20 mouse cellular contexts compared by ENCODE assay signal in genomic region chr1:183803826-183804225, GRCm38 (mm10).
DNase-seq lines count a peak whose midpoint lies in the region; ATAC-seq and TF ChIP-seq lines count a peak whose summit lies in the region.
"Had no signal": no experiment of that assay in that cellular context is flagged by ENCODE, and none has a peak within 500 bp of the region (broad histone marks: within the 10 kb centered on the region; RNA-seq: fewer than 3 reads in every experiment).

No protein-coding gene starts in this region.

- 90% methylated on average over 1 of the region's 1 CpGs for WGBS in forebrain, embryonic 15.5 days
- 81% methylated on average over 1 of the region's 1 CpGs for WGBS in hindbrain, embryonic 16.5 days
- 82% methylated on average over 1 of the region's 1 CpGs for WGBS in forebrain, embryonic 11.5 days

- no peak overlapping the region for H3K4me3 ChIP-seq in gastrocnemius, adult 2 months
- H3K4me3 ChIP-seq in CH12.LX (replicated peaks in 1 of 3; ENCODE audit: low read depth in 2 of 3, low read length in 2 of 3, poor library complexity in 1 of 3): no peak overlapping the region
- no peak overlapping the region for H3K4me3 ChIP-seq in myocyte
- no peak overlapping the region for H3K4me3 ChIP-seq in forebrain, embryonic 15.5 days
- no peak overlapping the region for H3K4me3 ChIP-seq in hindbrain, embryonic 16.5 days (ENCODE audit: low read length)
- no peak overlapping the region for H3K4me3 ChIP-seq in forebrain, embryonic 11.5 days (ENCODE audit: low read depth, low read length)
- H3K4me3 ChIP-seq: embryonic facial prominence, embryonic 13.5 days; heart, embryonic 10.5 days; kidney, embryonic 15.5 days; lung, embryonic 15.5 days had no signal

- no peak for TF ChIP-seq CTCF in gastrocnemius, adult 2 months (IDR thresholded peaks at IDR 0.05)
- TF ChIP-seq CTCF in CH12.LX (conservative IDR thresholded peaks at IDR 0.05 in 1 of 2, IDR thresholded peaks at IDR 0.05 in 1 of 2; ENCODE audit: low read depth in 2 of 2, low read length in 2 of 2): no peak

- H3K36me3 ChIP-seq in CH12.LX (replicated peaks in 1 of 2; ENCODE audit: control insufficient read depth in 1 of 2, insufficient read depth in 1 of 2, low read length in 1 of 2) (no peaks in the 10 kb centered on the region), myocyte (ENCODE audit: control insufficient read depth, insufficient read depth) (no peaks in the 10 kb centered on the region)
- H3K36me3 ChIP-seq in forebrain, embryonic 15.5 days: no peaks in the 10 kb centered on the region
- no peaks in the 10 kb centered on the region for H3K36me3 ChIP-seq in hindbrain, embryonic 16.5 days (ENCODE audit: control insufficient read depth, insufficient read depth, low read length)
- no peaks in the 10 kb centered on the region for H3K36me3 ChIP-seq in forebrain, embryonic 11.5 days (ENCODE audit: control insufficient read depth, insufficient read depth, low read length)
- H3K36me3 ChIP-seq: embryonic facial prominence, embryonic 13.5 days; heart, embryonic 10.5 days; kidney, embryonic 15.5 days; lung, embryonic 15.5 days had no signal

- TF ChIP-seq RAD21 in CH12.LX (IDR thresholded peaks at IDR 0.05; ENCODE audit: low read depth, low read length): no peak

- no peak overlapping the region for H3ac ChIP-seq in myocyte (ENCODE audit: control insufficient read depth, insufficient read length)

- intact Hi-C loops in gastrocnemius, adult 2 months (cut with DNase I): no loop called here
- intact Hi-C loops in gastrocnemius, postnatal 14 days (cut with DNase I; ENCODE audit: low total_unique reads): no loop called here

- no peak for ATAC-seq in forebrain, embryonic 15.5 days (replicated peaks)
- ATAC-seq in hindbrain, embryonic 16.5 days: no peak
- no peak for ATAC-seq in forebrain, embryonic 11.5 days (replicated peaks; ENCODE audit: low FRiP score)
- ATAC-seq: intestine, embryonic 16.5 days; midbrain, embryonic 16.5 days had no signal

- H3K9ac ChIP-seq in CH12.LX (ENCODE audit: insufficient read depth, low read depth): no peak overlapping the region
- no peak overlapping the region for H3K9ac ChIP-seq in forebrain, embryonic 15.5 days (replicated peaks)
- no peak overlapping the region for H3K9ac ChIP-seq in hindbrain, embryonic 16.5 days (ENCODE audit: low read depth, low read length)
- no peak overlapping the region for H3K9ac ChIP-seq in forebrain, embryonic 11.5 days (ENCODE audit: low read length)
- H3K9ac ChIP-seq: embryonic facial prominence, embryonic 13.5 days; hindbrain, embryonic 14.5 days; kidney, embryonic 15.5 days; liver, embryonic 14.5 days; lung, embryonic 15.5 days had no signal

- H3K79me2 ChIP-seq in CH12.LX (replicated peaks; ENCODE audit: control insufficient read depth, extremely low read depth, insufficient read depth, poor library complexity, severe bottlenecking) (no peaks in the 10 kb centered on the region), myocyte (ENCODE audit: control insufficient read depth, insufficient read depth) (no peaks in the 10 kb centered on the region)

- no peak for DNase-seq in gastrocnemius, adult 2 months
- no peak for DNase-seq in gastrocnemius, postnatal 14 days
- DNase-seq in CH12.LX (ENCODE audit: extremely low read depth): peak; percentile 35
- peak; percentile 34 for DNase-seq in fibroblast of lung, adult 2 months (ENCODE audit: low read depth)
- DNase-seq in forebrain, embryonic 11.5 days (ENCODE audit: low spot score): no peak
- DNase-seq: adrenal gland, adult 8-10 months; cerebellum, postnatal 10 days; right cerebral cortex, adult 18-20 months; thymus, postnatal 36 days had no signal

- H3K27me3 ChIP-seq in CH12.LX (replicated peaks) (peaks cover 6% of the 10 kb centered on the region), myocyte (ENCODE audit: control insufficient read depth, insufficient read depth, insufficient read length) (no peaks in the 10 kb centered on the region)
- H3K27me3 ChIP-seq in forebrain, embryonic 15.5 days: no peaks in the 10 kb centered on the region
- H3K27me3 ChIP-seq in hindbrain, embryonic 16.5 days (replicated peaks; ENCODE audit: control insufficient read depth, insufficient read depth, low read length): no peaks in the 10 kb centered on the region
- no peaks in the 10 kb centered on the region for H3K27me3 ChIP-seq in forebrain, embryonic 11.5 days (ENCODE audit: control insufficient read depth, insufficient read depth, low read length)
- H3K27me3 ChIP-seq: embryonic facial prominence, embryonic 13.5 days; kidney, embryonic 15.5 days; lung, embryonic 15.5 days had no signal

- H3K4me1 ChIP-seq in CH12.LX (ENCODE audit: control insufficient read depth in 1 of 2, insufficient read depth in 2 of 2): peaks cover 0 to 42% of the 10 kb centered on the region in 2 experiments; a peak in 3 of 4 replicates
- no peaks in the 10 kb centered on the region for H3K4me1 ChIP-seq in forebrain, embryonic 15.5 days
- H3K4me1 ChIP-seq in hindbrain, embryonic 16.5 days (ENCODE audit: control insufficient read depth, insufficient read depth, low read depth, low read length): no peaks in the 10 kb centered on the region
- no peaks in the 10 kb centered on the region for H3K4me1 ChIP-seq in forebrain, embryonic 11.5 days (replicated peaks; ENCODE audit: control insufficient read depth, insufficient read depth, low read length)
- H3K4me1 ChIP-seq: heart, embryonic 10.5 days; kidney, embryonic 15.5 days; lung, embryonic 15.5 days had no signal

- H3K27ac ChIP-seq in gastrocnemius, adult 2 months: peak overlapping the region; percentile 76
- H3K27ac ChIP-seq in CH12.LX (ENCODE audit: insufficient read depth, low read depth): no peak overlapping the region
- no peak overlapping the region for H3K27ac ChIP-seq in forebrain, embryonic 15.5 days (replicated peaks)
- no peak overlapping the region for H3K27ac ChIP-seq in hindbrain, embryonic 16.5 days (ENCODE audit: low read depth, low read length)
- H3K27ac ChIP-seq in forebrain, embryonic 11.5 days (ENCODE audit: low read depth, low read length): no peak overlapping the region
- H3K27ac ChIP-seq: embryonic facial prominence, embryonic 13.5 days; heart, embryonic 10.5 days; hindbrain, embryonic 14.5 days; kidney, embryonic 15.5 days; liver, embryonic 14.5 days; lung, embryonic 15.5 days had no signal

- H3K4me2 ChIP-seq in CH12.LX (ENCODE audit: insufficient read depth, low read depth, poor library complexity, severe bottlenecking) (0 out of 2 replicates have a peak overlapping the region, but pooled peaks have one; percentile 13), myocyte (ENCODE audit: low read depth) (peak overlapping the region; percentile 64)
- no peak overlapping the region for H3K4me2 ChIP-seq in forebrain, embryonic 15.5 days (replicated peaks)
- H3K4me2 ChIP-seq in hindbrain, embryonic 16.5 days (ENCODE audit: low read length): no peak overlapping the region
- H3K4me2 ChIP-seq in forebrain, embryonic 11.5 days (ENCODE audit: low read depth, low read length, severe bottlenecking): no peak overlapping the region
- H3K4me2 ChIP-seq: embryonic facial prominence, embryonic 13.5 days; hindbrain, embryonic 14.5 days; kidney, embryonic 15.5 days; lung, embryonic 15.5 days had no signal

- TF ChIP-seq EP300 in CH12.LX (IDR thresholded peaks at IDR 0.05; ENCODE audit: low read length): no peak

- TF ChIP-seq POLR2A in CH12.LX (IDR thresholded peaks at IDR 0.05; ENCODE audit: low read depth, low read length): no peak
- no peak for TF ChIP-seq POLR2A in myocyte (IDR thresholded peaks at IDR 0.05; ENCODE audit: insufficient read length, low read depth)

- dilution Hi-C loops in CH12.LX (cut with MboI; ENCODE audit: extremely low pct_ligation_motif_present, extremely low pct_unique_long_range_greater_than_20kb, low sequenced_read_pairs): no loop called here

- H3K9me3 ChIP-seq in CH12.LX (replicated peaks; ENCODE audit: low read length): no peaks in the 10 kb centered on the region
- H3K9me3 ChIP-seq in forebrain, embryonic 15.5 days: no peaks in the 10 kb centered on the region
- no peaks in the 10 kb centered on the region for H3K9me3 ChIP-seq in hindbrain, embryonic 16.5 days (ENCODE audit: control insufficient read depth, low read length)
- no peaks in the 10 kb centered on the region for H3K9me3 ChIP-seq in forebrain, embryonic 11.5 days (ENCODE audit: control insufficient read depth, low read length)
- H3K9me3 ChIP-seq: embryonic facial prominence, embryonic 13.5 days; heart, embryonic 10.5 days; kidney, embryonic 15.5 days; lung, embryonic 15.5 days had no signal

- in situ Hi-C loops in CH12.LX (cut with MboI; ENCODE audit: low pct_ligation_motif_present, low pct_unique_long_range_greater_than_20kb, low sequenced_read_pairs): no loop called here

TF ChIP-seq in CH12.LX, 34 proteins besides CTCF, POLR2A, EP300 and RAD21 (continues in another document):
- no peak for TF ChIP-seq ZC3H11A (IDR thresholded peaks at IDR 0.05; ENCODE audit: low read depth, low read length)
- no peak for TF ChIP-seq UBTF (IDR thresholded peaks at IDR 0.05; ENCODE audit: low read depth, low read length)
- TF ChIP-seq ZKSCAN1 (IDR thresholded peaks at IDR 0.05; ENCODE audit: borderline replicate concordance, low read depth, low read length): no peak
- TF ChIP-seq SIN3A (IDR thresholded peaks at IDR 0.05; ENCODE audit: low read length): no peak
- no peak for TF ChIP-seq USF1 (IDR thresholded peaks at IDR 0.05; ENCODE audit: low read depth, low read length)
- TF ChIP-seq MXI1 (IDR thresholded peaks at IDR 0.05; ENCODE audit: low read depth, low read length): no peak
- no peak for TF ChIP-seq SMC3 (IDR thresholded peaks at IDR 0.05; ENCODE audit: low read depth, low read length)
- TF ChIP-seq ETS1 (conservative IDR thresholded peaks at IDR 0.05; ENCODE audit: low read depth, low read length): no peak
- TF ChIP-seq USF2 (conservative IDR thresholded peaks at IDR 0.05; ENCODE audit: low read depth, low read length): no peak
- no peak for TF ChIP-seq JUN (IDR thresholded peaks at IDR 0.05; ENCODE audit: insufficient read depth, low read depth, low read length)

TF ChIP-seq in myocyte, 11 proteins besides CTCF, POLR2A, EP300 and RAD21:
- TF ChIP-seq MYOD1 (IDR thresholded peaks at IDR 0.05; ENCODE audit: control insufficient read depth in 1 of 3, insufficient read length in 2 of 3, low read depth in 2 of 3) (peak in 1 of 3 experiments; percentile 16), REST (IDR thresholded peaks at IDR 0.05; ENCODE audit: insufficient read depth, insufficient read length) (no peak)

Comparison
In these comparisons a context has a peak if more than half of its experiments do, and no peak if none do; other contexts are left out.
1. DNase-seq: peak in CH12.LX (single experiment) and fibroblast of lung, adult 2 months (single experiment); none in gastrocnemius, adult 2 months (single experiment), gastrocnemius, postnatal 14 days (single experiment) and forebrain, embryonic 11.5 days (single experiment).
2. H3K4me2 ChIP-seq: peak in CH12.LX (single experiment) and myocyte (single experiment); none in forebrain, embryonic 15.5 days (single experiment), hindbrain, embryonic 16.5 days (single experiment) and forebrain, embryonic 11.5 days (single experiment).